Mouse (Mus musculus) ES-E14 (cell line): ENCODE results near the gene Uvrag.

Source experiments
- CHD2 ChIP-seq: IDR thresholded peaks from 2 replicates; pipeline ENCODE4 v1.6.1; 2014; ENCODE audit warnings: mild to moderate bottlenecking, low read depth, low read length, inconsistent platforms
- HCFC1 ChIP-seq: IDR thresholded peaks from 2 replicates; pipeline ENCODE4 v1.6.1; 2012; ENCODE audit warnings: low read length, inconsistent platforms, borderline replicate concordance; ENCODE audit not compliant: insufficient read depth
- ZNF384 ChIP-seq: IDR thresholded peaks from 2 replicates; pipeline ENCODE4 v1.6.1; 2012; ENCODE audit warnings: low read depth, low read length, inconsistent platforms

DNA sequence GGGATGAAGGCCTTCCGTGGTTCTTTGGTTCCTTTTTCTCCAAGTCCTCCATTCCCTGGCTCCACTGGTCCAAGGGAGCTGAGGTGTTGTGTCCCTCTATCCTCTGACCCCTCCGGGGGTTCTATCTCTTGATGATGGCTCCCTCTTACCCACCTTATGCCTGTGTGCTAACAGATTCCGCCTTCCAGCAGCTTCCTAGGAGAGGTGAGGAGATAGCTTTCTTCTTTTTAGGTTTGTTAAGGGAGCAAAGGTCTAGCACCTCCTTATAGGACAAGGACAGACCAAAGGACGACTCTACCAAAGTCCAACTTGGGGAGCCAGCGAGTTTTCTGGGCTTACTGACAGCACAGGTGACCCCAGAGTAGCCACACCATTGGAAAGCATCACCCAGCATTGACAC, 181.7 kb downstream of the Uvrag start:
- TF ChIP-seq CHD2 = no peak
- no peak for TF ChIP-seq HCFC1
- no peak for TF ChIP-seq ZNF384
